Mouse (Mus musculus) gastrocnemius, adult 2 months (tissue): Measurements from ENCODE around the gene Net1. TPM values are rescaled to one million over a fixed set of nuclear protein-coding genes. Genes with fewer than 3 reads are reported as not detected.

Experiments used
- DNase-seq: peaks from one replicate; pipeline ENCODE4 v3.0.0; 2022
- H3K27ac ChIP-seq: fragments of 200-600 bp; 2 replicates; pipeline ENCODE4 v1.8.1; 2022; ENCODE audit warnings: mild to moderate bottlenecking
- H3K4me3 ChIP-seq: fragments of 200-600 bp; 2 replicates; pipeline ENCODE4 v1.8.1; 2022; ENCODE audit warnings: mild to moderate bottlenecking, moderate library complexity
- CTCF ChIP-seq: fragments of 200-600 bp; IDR thresholded peaks from 2 replicates; pipeline ENCODE4 v1.8.1; 2022; ENCODE audit warnings: antibody characterized with exemption, mild to moderate bottlenecking, moderate library complexity
- intact Hi-C: fragments of 180-260 bp; cut with DNase I; formaldehyde crosslinking; loops from one replicate; pipeline ENCODE4 v1.15.1; 2025
- long read RNA-seq, 2 experiments: library from polyadenylated mRNA; stranded (forward); transcript quantifications; one replicate each; pipeline ENCODE4 v2.0.0; 2021
- total RNA-seq, 2 experiments: library from RNA; stranded (reverse); gene quantifications; 2 replicates each; pipeline ENCODE4 v1.2.3; 2021

Gene Net1
- 10 to 100 TPM; 41.2 to 54.4 TPM for total RNA-seq
- long read RNA-seq, experiment 1, transcript Net1-202 (10 exons, 3,871 nt): major isoform, 8 of 18 reads
- long read RNA-seq, experiment 1, partial matches to known transcripts: 10 of 18 reads
- long read RNA-seq, experiment 1, other reads (novel, unspliced or antisense): 0 of 18 reads
- long read RNA-seq, experiment 2, transcript Net1-202 (10 exons, 3,871 nt): major isoform, 8 of 21 reads
- long read RNA-seq, experiment 2, partial matches to known transcripts: 12 of 21 reads
- long read RNA-seq, experiment 2, other reads (novel, unspliced or antisense): 1 of 21 reads

DNA sequence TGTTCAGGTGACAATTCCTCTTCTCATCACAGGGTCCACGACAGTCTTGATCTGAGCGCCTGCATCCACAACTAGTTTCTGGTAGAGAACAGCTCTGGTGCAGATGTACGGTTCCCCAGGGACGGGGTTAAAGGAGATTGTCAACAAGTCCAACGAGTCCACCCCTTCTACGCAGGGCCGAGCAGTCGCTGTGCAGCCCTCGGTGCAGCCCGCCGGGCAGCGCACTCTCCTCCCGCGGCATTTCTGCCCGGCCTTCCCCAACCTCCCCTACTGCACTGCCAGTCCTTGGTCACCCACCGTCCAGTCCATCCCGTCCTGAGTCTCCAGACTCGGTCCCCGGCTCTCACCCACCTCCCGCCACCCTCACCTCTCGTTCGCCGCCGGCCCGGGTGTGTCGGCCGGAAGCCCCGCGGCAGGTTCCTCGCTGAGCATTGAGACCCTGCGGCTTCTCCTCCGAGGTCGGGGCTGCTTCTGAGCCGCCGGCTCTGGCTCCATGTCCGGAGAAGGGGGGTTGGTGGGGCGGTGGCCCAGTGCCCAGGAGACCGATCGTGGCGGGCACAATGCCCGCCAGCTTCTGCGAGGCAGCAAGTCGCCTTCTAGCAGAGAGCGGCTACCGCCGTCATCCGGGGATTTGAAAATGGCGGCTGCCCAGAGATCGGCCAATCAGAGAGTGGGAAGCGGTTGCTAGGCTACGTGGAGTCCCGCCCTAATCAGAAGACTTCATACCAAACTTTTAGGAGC lies at the start of gene Net1, which contains the start of gene Tubal3:
TSS of gene Net1 (minus strand) at position 650 of the 741 bp plus-strand sequence.
TSS of gene Tubal3 (plus strand) at position 704 of the 741 bp plus-strand sequence.
- Histone ChIP-seq H3K27ac (peak within 1 kb of the TSS; percentile 57), H3K4me3 (peak within 1 kb of the TSS; percentile 88)
- peak; percentile 87 for DNase-seq
- intact Hi-C loops: no loop called here
- TF ChIP-seq CTCF: no peak

- DNase-seq: no peak
- TF ChIP-seq CTCF: no peak
- Histone ChIP-seq H3K27ac (no peak overlapping the region), H3K4me3 (no peak overlapping the region)
- intact Hi-C loops: no loop called here
These were observed 33.3 kb upstream of the Net1 start for GRCm38 (mm10) chr13:3951198-3951914.

GRCm38 (mm10) chr13:3949477-3949876 lies 31.5 kb upstream of the Net1 start:
- no peak for DNase-seq
- Histone ChIP-seq H3K27ac (no peak overlapping the region), H3K4me3 (no peak overlapping the region)
- no peak for TF ChIP-seq CTCF
- intact Hi-C loops: no loop called here

GRCm38 (mm10) chr13:3947267-3947666 lies 29.2 kb upstream of the Net1 start:
- no peak for TF ChIP-seq CTCF
- Histone ChIP-seq H3K27ac (no peak overlapping the region), H3K4me3 (no peak overlapping the region)
- intact Hi-C loops: no loop called here
- DNase-seq: no peak

DNA sequence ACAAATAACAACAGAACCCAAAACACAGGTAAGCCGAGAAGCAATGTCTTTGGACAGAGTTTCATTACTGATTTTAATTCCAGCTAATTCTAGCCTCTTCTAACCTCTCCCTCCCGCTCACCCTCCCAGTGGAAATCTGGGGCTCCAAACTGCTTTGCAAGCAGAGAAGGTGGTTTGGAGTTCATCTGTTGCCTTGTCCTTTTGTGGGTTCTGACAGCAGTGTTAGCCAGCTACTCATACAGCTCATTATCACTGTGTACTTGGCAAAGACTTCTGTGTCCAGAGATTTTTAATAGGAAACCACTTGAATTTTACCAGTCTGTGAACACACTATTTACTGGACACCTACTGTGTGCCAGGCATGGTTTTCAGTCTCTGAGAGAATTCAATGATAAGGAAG lies 27.2 kb upstream of the Net1 start, which contains the start of gene Ucn3:
TSS of gene Ucn3 (minus strand) at position 101 of the 400 bp plus-strand sequence.
- intact Hi-C loops: no loop called here

DNA sequence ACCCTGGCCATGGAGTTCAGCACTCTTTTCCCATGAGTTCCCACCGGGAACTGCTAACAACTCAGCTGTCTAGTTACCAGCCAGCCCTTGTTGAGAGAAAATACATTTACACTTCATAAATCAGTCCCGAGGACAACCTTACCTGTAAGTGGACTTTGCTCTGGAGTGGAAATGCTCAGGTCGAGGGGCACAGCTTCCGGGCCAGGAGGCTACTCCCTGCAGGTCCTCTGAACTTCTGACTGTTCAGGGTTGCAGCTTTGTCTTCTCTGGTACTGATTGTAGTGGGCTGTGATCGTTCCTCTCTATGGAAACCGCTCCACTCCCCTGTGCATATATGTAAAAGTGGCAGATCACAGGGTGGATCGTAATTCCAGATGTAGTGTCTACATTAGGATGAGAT lies 26.7 kb upstream of the Net1 start:
- intact Hi-C loops: no loop called here
- TF ChIP-seq CTCF: no peak
- Histone ChIP-seq H3K27ac (no peak overlapping the region), H3K4me3 (no peak overlapping the region)
- no peak for DNase-seq

More for the DNA sequence above, 27.2 kb upstream of the Net1 start, which contains the start of gene Ucn3:
- Histone ChIP-seq H3K4me3 (no peak within 1 kb of the TSS), H3K27ac (no peak within 1 kb of the TSS)
- no peak for TF ChIP-seq CTCF
- DNase-seq: no peak

- DNase-seq: no peak
- intact Hi-C loops: no loop called here
- Histone ChIP-seq H3K27ac (no peak overlapping the region), H3K4me3 (no peak overlapping the region)
- no peak for TF ChIP-seq CTCF
These were observed 8.0 kb upstream of the Net1 start for GRCm38 (mm10) chr13:3926046-3926445.

DNA sequence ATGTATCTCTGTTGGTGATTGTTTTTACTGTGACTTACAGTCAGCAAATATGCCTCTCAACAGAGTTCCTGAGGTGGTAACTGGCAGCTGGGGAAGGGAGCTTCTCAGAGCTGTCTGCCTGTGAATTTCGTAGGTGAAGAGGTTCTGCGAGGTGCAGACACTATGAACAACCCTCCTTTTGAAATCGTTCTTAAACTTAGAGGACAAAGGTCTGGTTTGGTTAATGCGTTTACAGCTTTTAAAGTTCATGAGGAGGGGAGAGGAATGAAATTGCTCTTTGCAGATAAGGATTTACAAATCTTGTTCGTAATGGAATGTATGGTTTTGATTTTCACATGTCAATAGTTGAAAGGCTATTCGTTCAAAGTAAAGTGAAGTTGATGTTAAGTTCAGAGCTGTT lies 7.6 kb upstream of the Net1 start:
- Histone ChIP-seq H3K27ac (no peak overlapping the region), H3K4me3 (no peak overlapping the region)
- intact Hi-C loops: no loop called here
- DNase-seq: no peak
- no peak for TF ChIP-seq CTCF

GRCm38 (mm10) chr13:3924483-3924882 lies 6.5 kb upstream of the Net1 start:
- intact Hi-C loops: no loop called here
- no peak for DNase-seq
- TF ChIP-seq CTCF: no peak

DNA sequence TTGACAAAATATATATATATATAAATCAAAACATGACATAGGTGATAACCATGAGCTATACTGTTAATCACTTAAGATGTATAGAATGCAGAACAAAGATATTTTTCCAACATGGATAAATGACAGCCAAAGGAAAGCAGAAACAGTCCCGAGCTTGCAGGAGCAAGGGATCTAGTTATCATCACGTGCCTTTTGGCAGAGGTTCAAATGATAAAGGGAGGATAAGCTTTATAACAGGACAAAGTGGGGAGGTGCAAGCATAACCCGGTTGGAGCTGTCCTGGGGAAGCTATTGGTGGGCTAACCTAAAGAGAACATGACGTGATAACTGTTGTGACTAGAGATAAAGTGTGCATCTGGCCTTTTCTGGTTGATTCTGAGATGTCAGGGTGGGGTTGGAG lies 4.5 kb downstream of the Net1 start:
- H3K27ac ChIP-seq: no peak overlapping the region
- intact Hi-C loops: no loop called here
- TF ChIP-seq CTCF: no peak
- H3K4me3 ChIP-seq: no peak overlapping the region
- no peak for DNase-seq

More at GRCm38 (mm10) chr13:3924483-3924882, 6.5 kb upstream of the Net1 start:
- H3K27ac ChIP-seq: no peak overlapping the region
- H3K4me3 ChIP-seq: no peak overlapping the region

GRCm38 (mm10) chr13:3910356-3910755 lies 7.7 kb downstream of the Net1 start:
- no peak for TF ChIP-seq CTCF
- H3K4me3 ChIP-seq: no peak overlapping the region

DNA sequence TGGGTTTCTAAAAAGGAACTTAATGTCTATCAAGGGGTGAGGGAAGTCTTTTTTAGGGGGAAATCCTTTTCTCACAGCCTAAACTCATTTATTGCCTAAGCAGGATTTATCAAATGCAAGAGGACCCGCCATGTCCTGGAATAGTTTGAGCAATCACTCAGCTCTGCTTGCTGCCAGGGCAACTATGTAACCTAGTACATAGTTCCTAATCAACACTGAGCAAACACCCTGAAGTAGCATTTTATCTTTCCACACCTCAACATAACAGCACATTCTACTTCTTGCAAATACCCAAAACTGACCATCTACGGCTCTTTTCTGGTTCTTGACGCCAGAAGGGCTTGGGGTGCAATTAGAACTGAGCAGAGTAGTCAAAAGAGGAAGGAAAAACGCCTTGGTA lies 9.8 kb downstream of the Net1 start:
- H3K27ac ChIP-seq: no peak overlapping the region
- no peak for DNase-seq
- intact Hi-C loops: no loop called here
- no peak for TF ChIP-seq CTCF
- no peak overlapping the region for H3K4me3 ChIP-seq

More at GRCm38 (mm10) chr13:3910356-3910755, 7.7 kb downstream of the Net1 start:
- intact Hi-C loops: no loop called here
- DNase-seq: no peak
- no peak overlapping the region for H3K27ac ChIP-seq
